Mouse (Mus musculus) testis, postnatal 10 days (tissue): Measurements from ENCODE around the gene Moap1.

Experiments
- DNase-seq: peaks from one replicate; pipeline ENCODE4 v3.0.0; 2021; ENCODE audit warnings: low spot score

The Moap1 gene

DNA sequence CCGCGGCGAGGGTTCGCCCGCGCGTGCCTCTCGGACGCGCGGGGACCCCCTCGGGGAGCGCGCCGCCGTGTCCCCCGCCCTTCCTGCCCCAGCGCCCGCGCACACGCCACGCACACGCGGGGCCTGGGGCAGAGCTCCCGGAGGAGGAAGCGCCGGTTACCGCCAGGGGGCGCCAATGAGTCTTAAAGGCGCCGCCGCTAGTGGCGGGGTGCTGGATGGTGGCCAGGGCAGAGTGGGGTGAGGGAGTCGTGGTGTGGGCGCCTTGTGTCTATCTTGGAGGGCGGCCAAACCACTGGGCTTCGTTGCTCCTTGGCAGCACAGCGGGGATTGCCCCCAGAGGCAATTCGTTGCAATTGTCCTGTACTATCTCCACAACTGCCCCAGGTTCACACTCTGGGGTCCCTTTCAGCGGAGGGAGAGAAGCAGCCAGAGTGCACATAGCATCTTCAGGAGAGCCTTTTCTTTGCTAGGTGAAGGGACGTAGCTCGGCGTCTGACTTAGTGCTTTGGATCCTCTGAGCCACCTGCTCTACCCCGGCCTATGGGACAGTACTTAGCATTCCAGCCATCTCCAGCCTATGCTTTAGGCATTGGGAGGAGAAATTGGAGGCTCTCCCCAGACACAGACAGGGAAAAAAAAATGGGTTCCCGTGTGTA is 38.1 kb downstream of the Moap1 start:
- DNase-seq: peak; percentile 98

- DNase-seq: peak; percentile 76
These were observed 38.8 kb downstream of the Moap1 start, which contains the start of gene Itpk1 for GRCm38 (mm10) chr12:102704457-102705198. Gene Itpk1, minus strand, starts transcription at chr12:102704930.

DNA sequence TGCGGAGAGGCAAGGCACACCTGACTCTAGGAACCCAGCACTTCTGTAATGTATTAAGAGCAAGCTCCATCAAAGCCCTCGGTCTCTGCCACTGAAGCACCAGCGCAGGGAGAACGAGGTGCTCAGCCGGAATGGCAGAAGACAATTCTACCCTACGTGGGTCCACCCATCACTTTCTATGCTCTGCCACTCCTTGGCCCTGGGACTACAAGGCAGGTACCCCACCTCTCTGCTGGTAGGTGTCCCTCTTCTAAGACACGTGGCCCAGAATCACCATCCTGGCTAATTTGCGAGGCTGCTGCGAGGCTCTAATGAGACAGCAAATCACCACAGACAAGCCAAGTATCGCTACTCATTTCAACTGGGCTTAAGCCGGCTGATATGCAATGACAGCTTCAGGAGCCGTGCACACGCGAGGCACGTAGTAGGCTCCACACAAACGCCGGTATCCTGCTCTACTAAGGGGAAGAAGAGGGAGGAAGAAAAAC is 39.5 kb downstream of the Moap1 start:
- DNase-seq: no peak

DNA sequence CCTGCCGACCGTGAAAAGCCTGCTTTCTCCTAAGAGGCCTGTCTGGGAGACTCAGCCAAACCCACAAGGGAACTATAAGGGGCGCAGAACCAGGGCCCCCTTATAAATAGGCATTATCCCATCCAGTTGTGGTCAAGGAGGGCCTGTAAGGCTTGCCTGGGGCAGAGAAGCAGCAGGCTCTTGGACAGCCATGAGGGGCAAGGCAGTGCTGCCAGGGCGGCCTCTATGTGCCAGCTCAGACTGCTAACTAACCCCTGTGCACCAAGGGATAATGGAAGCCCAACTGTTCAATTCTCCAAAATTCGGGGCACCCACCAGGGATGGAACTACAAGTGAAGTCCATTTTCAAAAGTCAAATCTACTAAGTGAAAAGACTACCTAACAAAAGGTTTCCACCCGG is 40.0 kb downstream of the Moap1 start:
- DNase-seq: no peak

- DNase-seq: no peak
These were observed 40.4 kb downstream of the Moap1 start for GRCm38 (mm10) chr12:102703111-102703412.

GRCm38 (mm10) chr12:102702356-102703110 is 40.9 kb downstream of the Moap1 start:
- DNase-seq: peak; percentile 93

DNA sequence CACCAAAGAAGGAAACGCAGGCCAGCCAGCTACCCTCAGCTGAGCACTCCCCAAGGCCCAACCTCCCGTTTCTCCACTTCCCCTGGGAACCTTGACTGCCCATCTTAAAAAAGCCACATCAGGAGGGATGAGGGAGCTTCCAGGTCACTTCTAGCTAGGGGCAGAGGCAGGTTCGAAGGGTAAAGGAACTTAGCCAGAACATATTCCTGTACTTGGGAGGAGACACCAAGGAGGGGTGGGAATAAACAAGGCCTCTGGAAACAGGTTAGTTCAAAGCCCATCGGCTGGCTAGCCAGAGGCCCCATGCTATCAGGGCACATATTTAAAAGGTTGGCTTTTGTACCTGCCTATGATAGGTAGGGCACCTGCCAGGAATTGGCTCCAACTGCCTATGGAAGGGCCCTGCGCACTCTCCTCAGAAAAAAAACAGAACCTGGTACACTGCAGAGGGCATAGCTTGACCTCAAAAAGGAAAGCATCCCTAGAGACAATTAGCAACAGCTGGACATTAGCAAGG is 41.7 kb downstream of the Moap1 start:
- DNase-seq: no peak

DNA sequence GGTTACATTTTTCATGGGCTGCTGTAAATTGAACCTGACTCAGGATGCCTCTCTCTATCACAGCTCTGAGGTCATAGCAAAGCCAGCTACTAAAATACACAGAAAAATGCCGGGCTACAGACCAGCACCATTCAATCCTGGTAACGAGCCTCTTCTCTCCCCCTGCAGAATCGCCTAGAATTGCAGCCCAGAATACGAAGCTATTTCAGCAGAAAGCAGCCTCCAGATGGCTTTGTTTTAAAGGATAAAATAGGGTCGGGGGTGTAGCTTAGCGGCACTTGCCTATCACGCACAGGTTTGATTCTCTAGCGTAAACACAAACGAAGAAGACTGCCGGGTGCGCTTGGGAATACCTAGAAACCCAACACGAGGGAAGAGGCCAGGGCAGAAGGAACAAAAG is 43.0 kb downstream of the Moap1 start:
- DNase-seq: no peak

GRCm38 (mm10) chr12:102699156-102699555 is 44.3 kb downstream of the Moap1 start:
- no peak for DNase-seq

DNA sequence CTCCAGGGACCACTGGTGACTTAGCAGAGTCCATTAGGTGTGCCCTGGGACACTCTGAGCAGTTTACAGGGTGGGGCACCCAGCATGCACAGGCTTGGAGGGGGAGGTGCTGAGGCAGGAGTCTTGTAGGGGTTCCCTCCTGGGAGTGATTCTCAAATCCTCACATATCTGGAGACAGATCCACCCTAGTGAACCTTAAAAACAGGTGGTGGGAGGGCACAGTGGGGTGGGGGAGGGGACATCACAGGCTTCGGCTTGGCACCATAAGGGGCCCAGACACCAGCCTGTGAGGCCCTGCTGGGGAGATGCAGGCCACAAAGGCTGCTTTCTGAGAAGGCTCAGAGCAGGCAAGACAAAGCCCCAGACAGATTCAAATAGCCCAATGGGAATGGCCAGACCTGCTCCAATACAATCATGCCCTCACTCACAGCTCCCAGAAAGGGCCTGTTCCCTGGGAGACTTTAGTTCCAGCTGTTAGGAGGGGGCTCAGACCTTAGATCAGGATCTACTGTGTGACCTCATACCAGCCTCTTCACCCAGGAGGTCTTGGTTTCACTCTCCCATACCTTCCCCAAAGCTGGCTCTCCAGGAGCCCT is 45.3 kb downstream of the Moap1 start:
- DNase-seq: no peak

GRCm38 (mm10) chr12:102697381-102697780 is 46.1 kb downstream of the Moap1 start:
- DNase-seq: no peak

- DNase-seq: no peak
These were observed 46.7 kb downstream of the Moap1 start for GRCm38 (mm10) chr12:102696635-102697354.

DNA sequence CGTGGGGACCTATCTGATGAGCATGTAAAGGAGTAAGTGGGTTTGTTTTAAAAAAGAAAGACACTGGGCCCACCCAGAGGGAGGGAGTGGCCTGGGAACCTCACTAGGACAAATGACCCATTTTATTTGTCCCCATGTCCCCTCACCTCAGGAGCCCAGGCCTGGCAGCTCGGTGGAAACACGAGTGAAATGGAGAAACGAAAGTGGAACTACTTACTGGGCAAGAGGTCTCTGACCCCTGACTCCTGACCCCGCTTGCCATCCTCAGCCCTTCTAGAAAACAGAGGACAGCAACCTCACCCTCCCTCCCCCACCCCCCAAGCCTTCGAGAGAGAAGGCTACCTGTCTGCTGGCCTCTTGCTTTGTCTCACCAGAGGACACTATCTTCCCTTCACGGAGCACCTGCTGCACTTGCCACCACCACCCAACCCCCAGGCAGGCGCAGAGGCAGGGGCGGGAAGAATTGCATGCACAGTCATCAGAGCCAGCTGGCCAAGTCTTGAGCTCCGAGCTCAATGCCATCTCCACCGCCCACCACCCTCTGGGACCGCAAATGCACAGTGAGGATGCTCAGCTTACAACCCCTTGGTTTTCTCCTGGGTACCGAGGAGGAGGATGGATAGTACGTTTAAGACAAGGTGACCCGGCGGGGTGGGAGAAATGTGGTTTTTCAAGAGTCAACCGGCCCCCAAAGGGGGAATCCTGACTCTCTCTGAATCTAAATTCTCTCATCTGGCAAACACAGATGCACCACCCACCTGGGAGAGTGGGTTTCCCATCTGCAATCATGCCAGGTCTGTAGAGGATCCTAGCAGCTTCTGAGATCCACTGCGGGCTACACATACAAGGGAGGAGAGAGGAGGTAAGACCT is 47.9 kb downstream of the Moap1 start:
- DNase-seq: no peak
